Comparison of ENCODE assay signal across 31 mouse cellular contexts in the genomic region with DNA sequence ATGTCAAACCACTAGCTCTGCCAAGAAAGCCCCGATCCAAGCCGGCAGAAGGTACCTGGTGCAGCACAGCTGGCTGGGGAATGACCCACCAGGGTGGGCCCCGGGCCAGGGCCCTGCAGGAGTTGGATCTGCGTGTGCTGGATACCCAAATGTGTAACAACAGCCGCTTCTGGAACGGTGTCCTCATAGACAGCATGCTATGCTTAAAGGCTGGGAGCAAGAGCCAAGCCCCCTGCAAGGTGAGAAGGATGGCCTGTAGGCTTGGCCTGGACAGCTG. TPM values are rescaled to one million over a fixed set of nuclear protein-coding genes. Genes with fewer than 3 reads are reported as not detected.
DNase-seq lines count a peak whose midpoint lies in the region; ATAC-seq and TF ChIP-seq lines count a peak whose summit lies in the region.
"Had no signal": no experiment of that assay in that cellular context is flagged by ENCODE, and none has a peak within 500 bp of the region (broad histone marks: within the 10 kb centered on the region; RNA-seq: fewer than 3 reads in every experiment).

No protein-coding gene starts in this region.

- H3K36me3 ChIP-seq in heart, adult 2 months (ENCODE audit: control insufficient read depth, insufficient read depth, low read length): no peaks in the 10 kb centered on the region
- H3K36me3 ChIP-seq in heart, postnatal 0 days (replicated peaks; ENCODE audit: control insufficient read depth, insufficient read depth, low read length): 0 out of 2 replicates have a peak, but pooled peaks cover under 1% of the 10 kb centered on the region
- peaks cover 4% of the 10 kb centered on the region; the same call in 1 of the 2 replicates for H3K36me3 ChIP-seq in heart, embryonic 11.5 days (ENCODE audit: control insufficient read depth, insufficient read depth, low read length)
- H3K36me3 ChIP-seq in limb, embryonic 14.5 days (ENCODE audit: control insufficient read depth, insufficient read depth, low read length): peaks cover 4% of the 10 kb centered on the region
- H3K36me3 ChIP-seq: hindbrain, embryonic 15.5 days; midbrain, embryonic 15.5 days had no signal

- TF ChIP-seq CTCF in heart, adult 2 months (IDR thresholded peaks at IDR 0.05): no peak
- no peak for TF ChIP-seq CTCF in heart, postnatal 0 days (IDR thresholded peaks at IDR 0.05; ENCODE audit: low read depth)

- H3K27me3 ChIP-seq in heart, adult 2 months (ENCODE audit: control insufficient read depth, insufficient read depth, low read length): no peaks in the 10 kb centered on the region
- no peaks in the 10 kb centered on the region for H3K27me3 ChIP-seq in heart, postnatal 0 days (ENCODE audit: control insufficient read depth, insufficient read depth, low read length)
- no peaks in the 10 kb centered on the region for H3K27me3 ChIP-seq in heart, embryonic 11.5 days (ENCODE audit: control insufficient read depth, insufficient read depth, low read length)
- no peaks in the 10 kb centered on the region for H3K27me3 ChIP-seq in limb, embryonic 14.5 days (ENCODE audit: control insufficient read depth, insufficient read depth, low read length)
- H3K27me3 ChIP-seq: hindbrain, embryonic 15.5 days; kidney, embryonic 15.5 days; midbrain, embryonic 15.5 days; neural tube, embryonic 15.5 days; Patski had no signal

- no peak overlapping the region for H3K4me2 ChIP-seq in heart, postnatal 0 days (ENCODE audit: low read depth, low read length)
- no peak overlapping the region for H3K4me2 ChIP-seq in heart, embryonic 11.5 days
- H3K4me2 ChIP-seq in limb, embryonic 14.5 days (replicated peaks; ENCODE audit: low read depth, low read length, severe bottlenecking): no peak overlapping the region
- H3K4me2 ChIP-seq: hindbrain, embryonic 15.5 days; kidney, embryonic 15.5 days; midbrain, embryonic 15.5 days; neural tube, embryonic 15.5 days had no signal

- no peaks in the 10 kb centered on the region for H3K79me2 ChIP-seq in heart, adult 2 months (replicated peaks; ENCODE audit: control insufficient read depth, insufficient read depth, low read length)

- peak overlapping the region; percentile 27 for H3K9ac ChIP-seq in heart, adult 2 months (ENCODE audit: low read depth, low read length)
- no peak overlapping the region for H3K9ac ChIP-seq in heart, postnatal 0 days (replicated peaks; ENCODE audit: low read depth, low read length)
- no peak overlapping the region for H3K9ac ChIP-seq in heart, embryonic 11.5 days (ENCODE audit: low read depth, low read length)
- no peak overlapping the region for H3K9ac ChIP-seq in limb, embryonic 14.5 days (ENCODE audit: low read depth, low read length, severe bottlenecking)
- H3K9ac ChIP-seq: hindbrain, embryonic 15.5 days; kidney, embryonic 15.5 days; liver, embryonic 14.5 days; midbrain, embryonic 15.5 days; neural tube, embryonic 15.5 days had no signal

- TF ChIP-seq EP300 in heart, adult 2 months (IDR thresholded peaks at IDR 0.05; ENCODE audit: insufficient read depth, low read depth, low read length): no peak
- no peak for TF ChIP-seq EP300 in heart, postnatal 0 days (IDR thresholded peaks at IDR 0.05; ENCODE audit: low read depth)

- 56% methylated on average over 6 of the region's 6 CpGs for WGBS in heart, adult 2 months
- 38% methylated on average over 6 of the region's 6 CpGs for WGBS in heart, postnatal 0 days
- WGBS in heart, embryonic 11.5 days (ENCODE audit: insufficient replicate concordance): 75% methylated on average over 6 of the region's 6 CpGs
- WGBS in limb, embryonic 14.5 days: 67% methylated on average over 6 of the region's 6 CpGs

- TF ChIP-seq POLR2A in heart, adult 2 months (IDR thresholded peaks at IDR 0.05; ENCODE audit: insufficient read depth, low read depth, low read length): no peak
- TF ChIP-seq POLR2A in limb, embryonic 14.5 days (IDR thresholded peaks at IDR 0.05; ENCODE audit: borderline replicate concordance, extremely low read depth, insufficient read depth, insufficient read length): no peak

- peak overlapping the region; percentile 85 for H3K27ac ChIP-seq in heart, adult 2 months
- peak overlapping the region; percentile 86 for H3K27ac ChIP-seq in heart, postnatal 0 days (ENCODE audit: low read depth)
- no peak overlapping the region for H3K27ac ChIP-seq in heart, embryonic 11.5 days (ENCODE audit: low read depth, low read length)
- H3K27ac ChIP-seq in limb, embryonic 14.5 days (replicated peaks; ENCODE audit: low read depth, low read length): peak overlapping the region; percentile 84; the same call in 1 of the 2 replicates
- H3K27ac ChIP-seq: hindbrain, embryonic 15.5 days; kidney, embryonic 15.5 days; left cerebral cortex, adult 2 months; liver, embryonic 14.5 days; macrophage; midbrain, embryonic 15.5 days; neural tube, embryonic 15.5 days had no signal

- H3K4me1 ChIP-seq in heart, adult 2 months (ENCODE audit: control insufficient read depth, insufficient read depth, low read length): peaks cover 13% of the 10 kb centered on the region
- H3K4me1 ChIP-seq in heart, postnatal 0 days (ENCODE audit: control insufficient read depth, insufficient read depth): peaks cover 23% of the 10 kb centered on the region
- H3K4me1 ChIP-seq in heart, embryonic 11.5 days (ENCODE audit: control insufficient read depth, insufficient read depth, low read length): peaks cover 16% of the 10 kb centered on the region
- H3K4me1 ChIP-seq in limb, embryonic 14.5 days (ENCODE audit: control insufficient read depth, insufficient read depth, low read length): peaks cover 27% of the 10 kb centered on the region
- H3K4me1 ChIP-seq: hindbrain, embryonic 15.5 days; midbrain, embryonic 15.5 days had no signal

- H3K4me3 ChIP-seq in heart, adult 2 months: no peak overlapping the region
- no peak overlapping the region for H3K4me3 ChIP-seq in heart, postnatal 0 days (ENCODE audit: low read depth, low read length)
- no peak overlapping the region for H3K4me3 ChIP-seq in heart, embryonic 11.5 days (ENCODE audit: low read depth, low read length)
- no peak overlapping the region for H3K4me3 ChIP-seq in limb, embryonic 14.5 days (replicated peaks; ENCODE audit: low read length)
- H3K4me3 ChIP-seq: erythroblast, embryonic 14.5 days; hindbrain, embryonic 10.5 days; hindbrain, embryonic 15.5 days; kidney, embryonic 15.5 days; left cerebral cortex, adult 2 months; midbrain, embryonic 15.5 days; neural tube, embryonic 15.5 days had no signal

- intact Hi-C loops in heart, adult 2 months (cut with DNase I): loop anchor here (2.0 kb wide), 1 partner anchor 94 kb away; no protein-coding TSS in a partner anchor

- H3K9me3 ChIP-seq in heart, postnatal 0 days (replicated peaks; ENCODE audit: control insufficient read depth, low read length): no peaks in the 10 kb centered on the region
- no peaks in the 10 kb centered on the region; the same call in 1 of the 2 replicates for H3K9me3 ChIP-seq in heart, embryonic 11.5 days (replicated peaks; ENCODE audit: control insufficient read depth, low read length)
- no peaks in the 10 kb centered on the region; the same call in 1 of the 2 replicates for H3K9me3 ChIP-seq in limb, embryonic 14.5 days (ENCODE audit: control insufficient read depth, low read length)
- H3K9me3 ChIP-seq: hindbrain, embryonic 15.5 days; midbrain, embryonic 15.5 days; neural tube, embryonic 15.5 days had no signal

- ATAC-seq in heart, postnatal 0 days (ENCODE audit: insufficient read depth, low read depth): peak; percentile 31
- ATAC-seq in heart, embryonic 11.5 days (replicated peaks; ENCODE audit: insufficient number of reproducible peaks, low FRiP score, low TSS enrichment): no peak
- ATAC-seq in limb, embryonic 14.5 days (ENCODE audit: low FRiP score, low read depth): no peak
- ATAC-seq: forebrain, embryonic 16.5 days; inflammation-experienced regulatory T-cells, adult 6 months; midbrain, embryonic 15.5 days; Patski had no signal

- peak; percentile 76 to 83 for DNase-seq in cerebellum, postnatal 10 days
- no peak for DNase-seq in cerebellum, adult 11-12 months
- no peak for DNase-seq in heart, adult 2 months
- no peak for DNase-seq in heart, postnatal 4 days
- no peak for DNase-seq in heart, postnatal 0 days (ENCODE audit: low spot score)
- no peak for DNase-seq in limb, embryonic 14.5 days (ENCODE audit: low spot score)
- no peak for DNase-seq in Muller cell, postnatal 12 days (ENCODE audit: inconsistent ontology term)
- DNase-seq: adrenal gland, postnatal 10 days; gastrocnemius, postnatal 14 days; kidney, adult 11 months; kidney, postnatal 25 days; liver; lung, adult 2 months; lung, postnatal 10 days; right cerebral cortex, adult 18-20 months; spleen, adult 18-20 months; thymus, postnatal 14 days had no signal

RNA-seq across cellular contexts. Expression of a gene that starts 5.5 kb away (rescaled TPM):
- total RNA-seq in heart, adult 2 months (2021): 1 to 10 TPM; 6.4 to 6.5 TPM
- polyA plus RNA-seq in heart, adult 2 months (2012; rRNA removed): 7.4 and 9.2 TPM in 2 replicates
- total RNA-seq in heart, postnatal 4 days (2021): 1 to 10 TPM; 2.9 to 3.7 TPM
- 2.4 and 2.5 TPM in 2 replicates for total RNA-seq in heart, postnatal 0 days (2014; rRNA removed; ENCODE audit: low replicate concordance)
- 2.1 and 2.8 TPM in 2 replicates for polyA plus RNA-seq in heart, postnatal 0 days (2015; fragmentation: Nextera tagmentation; extraction: Ambion mirVana)
- 0.40 and 1.0 TPM in 2 replicates for polyA plus RNA-seq in heart, embryonic 11.5 days (2014; fragmentation: Nextera tagmentation; extraction: Ambion mirVana)
- polyA plus RNA-seq in limb, embryonic 14.5 days (2012; rRNA removed): 1.1 and 1.4 TPM in 2 replicates
- 0.66 and 0.82 TPM in 2 replicates for polyA plus RNA-seq in limb, embryonic 14.5 days (2014; fragmentation: Nextera tagmentation; extraction: Ambion mirVana)
- polyA plus RNA-seq: macrophage had no signal

RNA-seq across cellular contexts. Expression of a gene that starts 10.0 kb away (rescaled TPM):
- total RNA-seq in heart, adult 2 months (2021): 1,000 to 10,000 TPM; 1,364 to 1,491 TPM
- 1,570 and 1,684 TPM in 2 replicates for polyA plus RNA-seq in heart, adult 2 months (2012; rRNA removed)
- total RNA-seq in heart, postnatal 4 days (2021): 100 to 1,000 TPM; 793 to 876 TPM
- total RNA-seq in heart, postnatal 0 days (2014; rRNA removed; ENCODE audit: low replicate concordance): 1,449 and 1,606 TPM in 2 replicates
- polyA plus RNA-seq in heart, postnatal 0 days (2015; fragmentation: Nextera tagmentation; extraction: Ambion mirVana): 1,256 and 1,260 TPM in 2 replicates
- 1,233 and 1,252 TPM in 2 replicates for polyA plus RNA-seq in heart, embryonic 11.5 days (2014; fragmentation: Nextera tagmentation; extraction: Ambion mirVana)
- polyA plus RNA-seq in limb, embryonic 14.5 days (2012; rRNA removed): 763 and 866 TPM in 2 replicates
- polyA plus RNA-seq in limb, embryonic 14.5 days (2014; fragmentation: Nextera tagmentation; extraction: Ambion mirVana): 805 and 825 TPM in 2 replicates

RNA-seq across cellular contexts. Expression of a gene that starts 12.3 kb away (rescaled TPM):
- 100 to 1,000 TPM; 196 to 216 TPM for total RNA-seq in heart, adult 2 months (2021)
- polyA plus RNA-seq in heart, adult 2 months (2012; rRNA removed): 352 and 397 TPM in 2 replicates
- total RNA-seq in heart, postnatal 4 days (2021): 100 to 1,000 TPM; 134 to 145 TPM
- total RNA-seq in heart, postnatal 0 days (2014; rRNA removed; ENCODE audit: low replicate concordance): 162 and 183 TPM in 2 replicates
- polyA plus RNA-seq in heart, postnatal 0 days (2015; fragmentation: Nextera tagmentation; extraction: Ambion mirVana): 115 and 120 TPM in 2 replicates
- 159 and 164 TPM in 2 replicates for polyA plus RNA-seq in heart, embryonic 11.5 days (2014; fragmentation: Nextera tagmentation; extraction: Ambion mirVana)
- 138 and 156 TPM in 2 replicates for polyA plus RNA-seq in limb, embryonic 14.5 days (2012; rRNA removed)
- polyA plus RNA-seq in limb, embryonic 14.5 days (2014; fragmentation: Nextera tagmentation; extraction: Ambion mirVana): 106 and 110 TPM in 2 replicates

RNA-seq across cellular contexts. Expression of a gene that starts 22.1 kb away (rescaled TPM):
- total RNA-seq in heart, adult 2 months (2021): 10 to 100 TPM; 17.0 to 17.5 TPM
- polyA plus RNA-seq in heart, adult 2 months (2012; rRNA removed): 23.8 and 33.5 TPM in 2 replicates
- total RNA-seq in heart, postnatal 4 days (2021): 1 to 10 TPM; 7.6 to 9.5 TPM
- 3.5 and 5.5 TPM in 2 replicates for total RNA-seq in heart, postnatal 0 days (2014; rRNA removed; ENCODE audit: low replicate concordance)
- polyA plus RNA-seq in heart, postnatal 0 days (2015; fragmentation: Nextera tagmentation; extraction: Ambion mirVana): 0.40 and 0.45 TPM in 2 replicates
- polyA plus RNA-seq in heart, embryonic 11.5 days (2014; fragmentation: Nextera tagmentation; extraction: Ambion mirVana): 0.13 and 0.14 TPM in 2 replicates
- 0.70 and 1.3 TPM in 2 replicates for polyA plus RNA-seq in limb, embryonic 14.5 days (2012; rRNA removed)
- 0.18 and 0.21 TPM in 2 replicates for polyA plus RNA-seq in limb, embryonic 14.5 days (2014; fragmentation: Nextera tagmentation; extraction: Ambion mirVana)
- polyA plus RNA-seq: inflammation-experienced regulatory T-cells, adult 6 months; stomach, embryonic 16.5 days had no signal

RNA-seq across cellular contexts. Expression of a gene that starts 25.1 kb away (rescaled TPM):
- 10 to 100 TPM; 16.5 to 18.8 TPM for total RNA-seq in heart, adult 2 months (2021)
- 18.0 and 28.1 TPM in 2 replicates for polyA plus RNA-seq in heart, adult 2 months (2012; rRNA removed)
- total RNA-seq in heart, postnatal 4 days (2021): 10 to 100 TPM; 18.8 to 20.3 TPM
- total RNA-seq in heart, postnatal 0 days (2014; rRNA removed; ENCODE audit: low replicate concordance): 19.7 and 28.3 TPM in 2 replicates
- 43.6 and 45.3 TPM in 2 replicates for polyA plus RNA-seq in heart, postnatal 0 days (2015; fragmentation: Nextera tagmentation; extraction: Ambion mirVana)
- polyA plus RNA-seq in heart, embryonic 11.5 days (2014; fragmentation: Nextera tagmentation; extraction: Ambion mirVana): 47.4 and 48.6 TPM in 2 replicates
- polyA plus RNA-seq in limb, embryonic 14.5 days (2012; rRNA removed): 44.6 and 57.4 TPM in 2 replicates
- 66.0 and 67.0 TPM in 2 replicates for polyA plus RNA-seq in limb, embryonic 14.5 days (2014; fragmentation: Nextera tagmentation; extraction: Ambion mirVana)

Comparison
In these comparisons a context has a peak if more than half of its experiments do, and no peak if none do; other contexts are left out.
1. DNase-seq: peak in cerebellum, postnatal 10 days (2 of 2); none in cerebellum, adult 11-12 months (single experiment), heart, adult 2 months (0 of 2), heart, postnatal 4 days (single experiment), heart, postnatal 0 days (single experiment), limb, embryonic 14.5 days (single experiment) and Muller cell, postnatal 12 days (single experiment).